Mouse (Mus musculus) liver, embryonic 14.5 days (tissue): ENCODE results near the gene Agpat4.

Source experiments
- CTCF ChIP-seq: IDR thresholded peaks from 2 replicates; pipeline ENCODE4 v1.5.1; 2016; ENCODE audit warnings: antibody characterized with exemption, low read depth, control low read depth
- EP300 ChIP-seq: IDR thresholded peaks from 2 replicates; pipeline ENCODE4 v1.6.1; 2016; ENCODE audit warnings: antibody characterized with exemption, low read depth

DNA sequence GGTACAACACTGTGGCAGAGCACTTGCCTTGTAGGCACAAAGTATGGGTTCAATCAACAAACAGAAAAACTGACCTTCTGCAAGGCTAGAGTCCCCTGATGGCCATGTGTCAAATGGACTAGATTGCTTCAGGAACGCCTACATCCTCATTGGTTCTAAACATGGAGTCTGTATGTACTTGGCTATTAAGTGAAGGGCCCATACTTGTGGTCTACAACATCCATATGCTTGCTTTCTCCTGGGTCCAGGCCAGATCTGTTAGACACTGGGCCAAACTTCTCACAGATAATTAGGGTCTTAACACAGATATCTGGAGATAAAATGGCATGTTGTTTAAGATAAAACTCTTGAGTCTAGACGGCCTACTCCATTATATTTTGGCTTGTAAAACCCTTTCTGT, 61.3 kb downstream of the Agpat4 start:
- TF ChIP-seq CTCF (no peak), EP300 (no peak)
